Mouse (Mus musculus) spleen, adult 2 months (tissue): ENCODE data around the gene Camta1. TPM values are rescaled to one million over a fixed set of nuclear protein-coding genes. Genes with fewer than 3 reads are reported as not detected.

Experiments
- DNase-seq, 2 experiments: peaks; one replicate each; pipeline versions ENCODE4 v3.0.0 to v3.0.0-alpha.2; 2012 to 2021; ENCODE audit warnings: low spot score in 2 of 2, low read depth in 1 of 2
- H3K27ac ChIP-seq: fragments of 200-500 bp; 2 replicates; pipeline ENCODE4 v1.5.1; 2012; ENCODE audit warnings: low read length, inconsistent platforms; ENCODE audit not compliant: insufficient read depth
- H3K27me3 ChIP-seq: fragments of 200-500 bp; 2 replicates; pipeline ENCODE4 v1.6.1; 2012; ENCODE audit warnings: mild to moderate bottlenecking, moderate library complexity, low read length, inconsistent platforms; ENCODE audit not compliant: control insufficient read depth, insufficient read depth
- H3K36me3 ChIP-seq: fragments of 200-500 bp; 2 replicates; pipeline ENCODE4 v1.6.1; 2012; ENCODE audit warnings: mild to moderate bottlenecking, low read length, inconsistent platforms; ENCODE audit not compliant: control insufficient read depth, insufficient read depth
- H3K4me1 ChIP-seq: fragments of 200-500 bp; 2 replicates; pipeline ENCODE4 v1.6.1; 2011; ENCODE audit warnings: inconsistent platforms; ENCODE audit not compliant: control insufficient read depth, insufficient read depth, insufficient read length
- H3K4me3 ChIP-seq: fragments of 200-500 bp; 2 replicates; pipeline ENCODE4 v1.5.1; 2011; ENCODE audit warnings: mild to moderate bottlenecking, inconsistent platforms; ENCODE audit not compliant: insufficient read depth, insufficient read length; ENCODE audit errors: extremely low read depth
- CTCF ChIP-seq: fragments of 200-500 bp; IDR thresholded peaks from 2 replicates; pipeline ENCODE4 v1.5.1; 2011; ENCODE audit warnings: mild to moderate bottlenecking, inconsistent platforms; ENCODE audit not compliant: insufficient read depth, insufficient read length, insufficient replicate concordance; ENCODE audit errors: extremely low read depth
- POLR2A ChIP-seq: fragments of 200-500 bp; IDR thresholded peaks from 2 replicates; pipeline ENCODE4 v1.6.1; 2011; ENCODE audit warnings: low read depth, low read length, inconsistent platforms
- WGBS: fragments of 180-500 bp; shearing (Covaris S2); methylation state at CpG from one replicate; pipeline ENCODE4 v1.1.7; 2018; 5-methylcytosine and 5-hydroxymethylcytosine counted together
- polyA plus RNA-seq: library from polyadenylated mRNA; depleted of rRNA; stranded (reverse); fragments of >200 nt; gene quantifications from 2 replicates; pipeline ENCODE4 v1.2.3, GENCODE M21; 2012

Camta1 gene
- polyA plus RNA-seq, 1 experiment = 7.7 TPM

GRCm38 (mm10) chr4:151770697-151771096 is 91.0 kb downstream of the Camta1 start:
- no peak overlapping the region for H3K4me3 ChIP-seq
- H3K4me1 ChIP-seq = no peaks in the 10 kb centered on the region
- H3K27ac ChIP-seq = no peak overlapping the region
- H3K36me3 ChIP-seq = no peaks in the 10 kb centered on the region
- 80% methylated on average over 5 of the region's 5 CpGs for WGBS
- TF ChIP-seq CTCF (no peak), POLR2A (no peak)
- no peaks in the 10 kb centered on the region for H3K27me3 ChIP-seq
- DNase-seq = no peak

GRCm38 (mm10) chr4:151767786-151768185 is 93.9 kb downstream of the Camta1 start:
- TF ChIP-seq CTCF (no peak), POLR2A (no peak)
- 91% methylated on average over 4 of the region's 4 CpGs for WGBS
- Histone ChIP-seq H3K27me3 (no peaks in the 10 kb centered on the region), H3K4me1 (no peaks in the 10 kb centered on the region), H3K36me3 (no peaks in the 10 kb centered on the region), H3K27ac (no peak overlapping the region), H3K4me3 (no peak overlapping the region)
- DNase-seq = no peak

- Histone ChIP-seq H3K36me3 (no peaks in the 10 kb centered on the region), H3K27ac (no peak overlapping the region), H3K27me3 (no peaks in the 10 kb centered on the region), H3K4me3 (no peak overlapping the region), H3K4me1 (no peaks in the 10 kb centered on the region)
- whole genome bisulfite sequencing = 94% methylated on average over 8 of the region's 8 CpGs
- DNase-seq = no peak
- TF ChIP-seq POLR2A (no peak), CTCF (no peak)
These were observed 94.3 kb downstream of the Camta1 start for GRCm38 (mm10) chr4:151767361-151767760.

GRCm38 (mm10) chr4:151765376-151765775 is 96.3 kb downstream of the Camta1 start:
- TF ChIP-seq CTCF = no peak
- TF ChIP-seq POLR2A = no peak
- WGBS = 82% methylated on average over 4 of the region's 4 CpGs

GRCm38 (mm10) chr4:151763928-151764327 is 97.7 kb downstream of the Camta1 start:
- Histone ChIP-seq H3K36me3 (no peaks in the 10 kb centered on the region), H3K27ac (no peak overlapping the region), H3K27me3 (no peaks in the 10 kb centered on the region), H3K4me1 (no peaks in the 10 kb centered on the region), H3K4me3 (no peak overlapping the region)
- TF ChIP-seq CTCF (no peak), POLR2A (no peak)
- 56% methylated on average over 6 of the region's 6 CpGs for WGBS
- DNase-seq = no peak

More at GRCm38 (mm10) chr4:151765376-151765775, 96.3 kb downstream of the Camta1 start:
- Histone ChIP-seq H3K36me3 (no peaks in the 10 kb centered on the region), H3K27me3 (no peaks in the 10 kb centered on the region), H3K4me1 (no peaks in the 10 kb centered on the region), H3K4me3 (no peak overlapping the region), H3K27ac (no peak overlapping the region)
- no peak for DNase-seq

- WGBS = 91% methylated on average over 2 of the region's 2 CpGs
- no peak overlapping the region for H3K4me3 ChIP-seq
- no peaks in the 10 kb centered on the region for H3K4me1 ChIP-seq
- no peaks in the 10 kb centered on the region for H3K36me3 ChIP-seq
- no peak for DNase-seq
- H3K27ac ChIP-seq = no peak overlapping the region
- TF ChIP-seq CTCF = no peak
- no peak for TF ChIP-seq POLR2A
- H3K27me3 ChIP-seq = no peaks in the 10 kb centered on the region
These were observed 102.6 kb downstream of the Camta1 start for GRCm38 (mm10) chr4:151759095-151759494.

- H3K27me3 ChIP-seq = no peaks in the 10 kb centered on the region
- no peak for DNase-seq
- no peaks in the 10 kb centered on the region for H3K36me3 ChIP-seq
- H3K4me3 ChIP-seq = no peak overlapping the region
- 94% methylated on average over 13 of the region's 13 CpGs for WGBS
- H3K27ac ChIP-seq = no peak overlapping the region
- no peaks in the 10 kb centered on the region for H3K4me1 ChIP-seq
- TF ChIP-seq CTCF = no peak
- no peak for TF ChIP-seq POLR2A
These were observed 103.3 kb downstream of the Camta1 start for GRCm38 (mm10) chr4:151758337-151758736.
